Mouse (Mus musculus): ENCODE results near the gene Cdkn1c. TPM values are rescaled to one million over a fixed set of nuclear protein-coding genes. Genes with fewer than 3 reads are reported as not detected.

Cdkn1c gene
- polyA plus RNA-seq, 1 experiment from 2014 or later, result 675 TPM

DNA sequence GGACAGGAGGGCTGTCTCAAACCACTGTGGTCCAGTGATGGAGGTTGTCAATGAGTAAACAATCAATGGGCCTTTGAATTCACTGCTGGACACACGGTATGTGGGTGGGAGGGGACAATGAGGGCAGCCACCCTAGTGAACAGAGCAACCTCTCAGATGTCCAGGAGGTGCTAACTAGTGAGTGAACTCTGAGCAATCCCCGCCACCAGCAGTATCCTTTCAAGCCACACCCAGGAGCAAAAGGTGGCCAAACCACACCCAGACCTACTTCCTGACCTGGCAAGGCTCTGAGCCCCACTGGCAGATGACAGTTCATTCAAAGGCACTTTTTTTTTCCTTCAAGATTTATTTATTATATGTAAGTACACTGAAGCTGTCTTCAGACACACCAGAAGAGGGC lies 40.1 kb upstream of the Cdkn1c start:
- 26% methylated on average over 2 of the region's 2 CpGs for WGBS
- Histone ChIP-seq H3K9me3 (ENCODE audit: low read length) (no peaks in the 10 kb centered on the region), H3K27me3 (ENCODE audit: insufficient read depth, low read length) (peaks cover 40% of the 10 kb centered on the region), H3K4me2 (replicated peaks; ENCODE audit: low read depth, low read length) (no peak overlapping the region), H3K4me1 (ENCODE audit: insufficient read depth, low read length) (peaks cover 20% of the 10 kb centered on the region), H3K4me3 (ENCODE audit: low read length) (no peak overlapping the region), H3K27ac (ENCODE audit: low read length) (no peak overlapping the region), H3K36me3 (ENCODE audit: insufficient read depth, low read length) (no peaks in the 10 kb centered on the region), H3K9ac (replicated peaks; ENCODE audit: low read length) (no peak overlapping the region)
- peak; percentile 24; the same call in 1 of the 2 replicates for ATAC-seq (ENCODE audit: low FRiP score, low TSS enrichment)

DNA sequence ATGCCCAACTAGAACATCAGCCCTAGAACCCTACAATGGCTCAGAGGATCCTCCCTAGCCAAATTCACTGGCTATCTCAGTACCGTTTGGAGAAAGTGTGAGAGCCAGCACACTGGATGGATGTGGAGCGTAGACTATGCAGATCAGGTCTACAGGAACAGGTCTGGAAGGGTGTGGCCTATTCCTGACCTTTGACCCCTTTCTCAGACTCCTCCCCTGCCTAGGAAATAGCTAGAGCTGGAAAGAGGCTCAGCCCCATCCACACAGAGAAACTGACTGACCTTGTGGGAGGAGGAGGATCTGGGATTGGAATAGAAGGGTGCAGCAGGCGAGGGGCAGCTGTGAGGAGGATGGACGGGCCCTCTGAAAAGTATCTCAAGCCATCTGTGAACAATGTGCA lies 37.7 kb upstream of the Cdkn1c start:
- 86% methylated on average over 4 of the region's 4 CpGs for WGBS
- H3K27ac ChIP-seq (ENCODE audit: low read length), result no peak overlapping the region
- H3K27me3 ChIP-seq (ENCODE audit: insufficient read depth, low read length), result peaks cover 35% of the 10 kb centered on the region
- H3K4me3 ChIP-seq (ENCODE audit: low read length), result no peak overlapping the region
- no peaks in the 10 kb centered on the region for H3K36me3 ChIP-seq (ENCODE audit: insufficient read depth, low read length)
- no peak overlapping the region for H3K9ac ChIP-seq (replicated peaks; ENCODE audit: low read length)
- ATAC-seq (ENCODE audit: low FRiP score, low TSS enrichment), result no peak
- H3K9me3 ChIP-seq (ENCODE audit: low read length), result no peaks in the 10 kb centered on the region
- peaks cover 20% of the 10 kb centered on the region for H3K4me1 ChIP-seq (ENCODE audit: insufficient read depth, low read length)
- no peak overlapping the region for H3K4me2 ChIP-seq (replicated peaks; ENCODE audit: low read depth, low read length)

GRCm38 (mm10) chr7:143495104-143495961 lies 34.5 kb upstream of the Cdkn1c start:
- H3K4me1 ChIP-seq (ENCODE audit: insufficient read depth, low read length), result no peaks in the 10 kb centered on the region
- no peaks in the 10 kb centered on the region for H3K36me3 ChIP-seq (ENCODE audit: insufficient read depth, low read length)
- H3K9ac ChIP-seq (replicated peaks; ENCODE audit: low read length), result no peak overlapping the region
- no peaks in the 10 kb centered on the region for H3K9me3 ChIP-seq (ENCODE audit: low read length)
- WGBS, result 76% methylated on average over 8 of the region's 8 CpGs
- no peak overlapping the region for H3K4me2 ChIP-seq (replicated peaks; ENCODE audit: low read depth, low read length)
- H3K27me3 ChIP-seq (ENCODE audit: insufficient read depth, low read length), result peaks cover 7% of the 10 kb centered on the region
- no peak for ATAC-seq (ENCODE audit: low FRiP score, low TSS enrichment)
- H3K27ac ChIP-seq (ENCODE audit: low read length), result no peak overlapping the region
- H3K4me3 ChIP-seq (ENCODE audit: low read length), result no peak overlapping the region

GRCm38 (mm10) chr7:143493616-143494126 lies 32.8 kb upstream of the Cdkn1c start:
- no peaks in the 10 kb centered on the region for H3K9me3 ChIP-seq (ENCODE audit: low read length)
- WGBS, result 71% methylated on average over 6 of the region's 6 CpGs
- no peak overlapping the region for H3K4me2 ChIP-seq (replicated peaks; ENCODE audit: low read depth, low read length)
- ATAC-seq (ENCODE audit: low FRiP score, low TSS enrichment), result no peak
- H3K4me3 ChIP-seq (ENCODE audit: low read length), result no peak overlapping the region
- H3K36me3 ChIP-seq (ENCODE audit: insufficient read depth, low read length), result no peaks in the 10 kb centered on the region
- H3K4me1 ChIP-seq (ENCODE audit: insufficient read depth, low read length), result no peaks in the 10 kb centered on the region
- no peak overlapping the region for H3K27ac ChIP-seq (ENCODE audit: low read length)
- H3K27me3 ChIP-seq (ENCODE audit: insufficient read depth, low read length), result peaks cover 5% of the 10 kb centered on the region; the same call in 1 of the 2 replicates
- no peak overlapping the region for H3K9ac ChIP-seq (replicated peaks; ENCODE audit: low read length)

DNA sequence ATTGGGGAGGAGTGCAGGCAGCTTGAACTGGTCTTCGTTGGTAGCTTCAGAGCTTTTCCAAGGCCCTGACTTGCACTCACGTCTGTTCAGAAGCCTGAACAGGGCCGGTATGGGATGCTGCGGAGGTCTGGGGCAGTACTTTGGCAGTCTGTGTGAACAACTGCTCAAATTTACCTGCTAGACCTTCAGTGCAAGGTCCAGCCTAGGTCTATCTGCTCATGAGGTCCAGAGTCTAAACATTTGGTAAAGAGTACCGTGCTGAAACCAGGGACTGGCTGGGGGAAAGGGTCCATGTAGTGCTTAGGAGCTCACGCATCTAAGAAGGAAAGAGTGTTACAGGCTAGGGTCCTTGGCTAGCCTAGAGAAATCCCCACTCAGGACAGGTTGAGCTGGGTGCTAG lies 28.9 kb upstream of the Cdkn1c start:
- H3K4me3 ChIP-seq (ENCODE audit: low read length), result no peak overlapping the region
- no peak for ATAC-seq (ENCODE audit: low FRiP score, low TSS enrichment)
- H3K27ac ChIP-seq (ENCODE audit: low read length), result no peak overlapping the region
- H3K9ac ChIP-seq (replicated peaks; ENCODE audit: low read length), result no peak overlapping the region
- H3K9me3 ChIP-seq (ENCODE audit: low read length), result no peaks in the 10 kb centered on the region
- H3K4me1 ChIP-seq (ENCODE audit: insufficient read depth, low read length), result no peaks in the 10 kb centered on the region
- H3K27me3 ChIP-seq (ENCODE audit: insufficient read depth, low read length), result peaks cover 5% of the 10 kb centered on the region; the same call in 1 of the 2 replicates
- WGBS, result 79% methylated on average over 6 of the region's 6 CpGs
- H3K4me2 ChIP-seq (replicated peaks; ENCODE audit: low read depth, low read length), result no peak overlapping the region
- no peaks in the 10 kb centered on the region for H3K36me3 ChIP-seq (ENCODE audit: insufficient read depth, low read length)

- no peaks in the 10 kb centered on the region for H3K36me3 ChIP-seq (ENCODE audit: insufficient read depth, low read length)
- ATAC-seq (ENCODE audit: low FRiP score, low TSS enrichment), result 0 out of 2 replicates have a peak, but pooled peaks have one; percentile 56
- H3K27me3 ChIP-seq (ENCODE audit: insufficient read depth, low read length), result no peaks in the 10 kb centered on the region
- WGBS, result 15% methylated on average over 6 of the region's 6 CpGs
- no peak overlapping the region for H3K4me2 ChIP-seq (replicated peaks; ENCODE audit: low read depth, low read length)
- no peak overlapping the region for H3K4me3 ChIP-seq (ENCODE audit: low read length)
- no peak overlapping the region for H3K9ac ChIP-seq (replicated peaks; ENCODE audit: low read length)
- no peak overlapping the region for H3K27ac ChIP-seq (ENCODE audit: low read length)
- H3K4me1 ChIP-seq (ENCODE audit: insufficient read depth, low read length), result peaks cover 5% of the 10 kb centered on the region; the same call in 1 of the 2 replicates
- no peaks in the 10 kb centered on the region for H3K9me3 ChIP-seq (ENCODE audit: low read length)
Observed at GRCm38 (mm10) chr7:143482541-143482940, 21.7 kb upstream of the Cdkn1c start.

- H3K4me1 ChIP-seq (ENCODE audit: insufficient read depth, low read length), result peaks cover 5% of the 10 kb centered on the region; the same call in 1 of the 2 replicates
- H3K4me2 ChIP-seq (replicated peaks; ENCODE audit: low read depth, low read length), result no peak overlapping the region
- no peaks in the 10 kb centered on the region for H3K36me3 ChIP-seq (ENCODE audit: insufficient read depth, low read length)
- H3K9ac ChIP-seq (replicated peaks; ENCODE audit: low read length), result no peak overlapping the region
- no peak overlapping the region for H3K4me3 ChIP-seq (ENCODE audit: low read length)
- H3K9me3 ChIP-seq (ENCODE audit: low read length), result no peaks in the 10 kb centered on the region
- no peak overlapping the region for H3K27ac ChIP-seq (ENCODE audit: low read length)
- no peak for ATAC-seq (ENCODE audit: low FRiP score, low TSS enrichment)
- 47% methylated on average over 5 of the region's 5 CpGs for WGBS
- H3K27me3 ChIP-seq (ENCODE audit: insufficient read depth, low read length), result no peaks in the 10 kb centered on the region
Observed at GRCm38 (mm10) chr7:143481806-143482387, 21.0 kb upstream of the Cdkn1c start.

GRCm38 (mm10) chr7:143480498-143480897 lies 19.6 kb upstream of the Cdkn1c start:
- ATAC-seq (ENCODE audit: low FRiP score, low TSS enrichment), result no peak
- Histone ChIP-seq H3K27me3 (ENCODE audit: insufficient read depth, low read length) (no peaks in the 10 kb centered on the region), H3K4me3 (ENCODE audit: low read length) (no peak overlapping the region), H3K9ac (replicated peaks; ENCODE audit: low read length) (no peak overlapping the region), H3K27ac (ENCODE audit: low read length) (no peak overlapping the region), H3K9me3 (ENCODE audit: low read length) (no peaks in the 10 kb centered on the region), H3K36me3 (ENCODE audit: insufficient read depth, low read length) (no peaks in the 10 kb centered on the region), H3K4me2 (replicated peaks; ENCODE audit: low read depth, low read length) (no peak overlapping the region), H3K4me1 (ENCODE audit: insufficient read depth, low read length) (peaks cover 5% of the 10 kb centered on the region; the same call in 1 of the 2 replicates)
- WGBS, result 32% methylated on average over 13 of the region's 13 CpGs

DNA sequence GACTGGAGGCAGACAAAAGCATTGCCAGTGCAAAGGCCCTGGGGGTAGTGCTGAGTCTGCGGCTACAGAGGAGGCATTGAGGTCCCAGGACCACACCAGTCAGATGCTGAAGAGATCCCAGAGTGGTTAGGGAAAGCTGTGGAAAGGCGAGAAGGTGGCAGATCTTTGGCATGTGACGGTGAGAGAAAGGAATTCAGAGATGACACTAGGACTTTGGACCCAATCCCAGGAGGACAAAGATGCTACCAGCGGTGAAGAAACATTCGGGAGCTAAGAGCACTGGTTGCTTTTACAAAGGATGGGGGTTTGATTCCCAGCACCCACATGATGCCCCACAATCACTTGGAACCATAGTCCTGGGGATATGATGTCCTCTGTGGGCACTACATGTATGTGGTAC lies 16.9 kb upstream of the Cdkn1c start:
- Histone ChIP-seq H3K27me3 (ENCODE audit: insufficient read depth, low read length) (no peaks in the 10 kb centered on the region), H3K27ac (ENCODE audit: low read length) (no peak overlapping the region), H3K9ac (replicated peaks; ENCODE audit: low read length) (no peak overlapping the region), H3K4me1 (ENCODE audit: insufficient read depth, low read length) (peaks cover 11% of the 10 kb centered on the region), H3K36me3 (ENCODE audit: insufficient read depth, low read length) (no peaks in the 10 kb centered on the region), H3K4me2 (replicated peaks; ENCODE audit: low read depth, low read length) (no peak overlapping the region), H3K4me3 (ENCODE audit: low read length) (no peak overlapping the region), H3K9me3 (ENCODE audit: low read length) (no peaks in the 10 kb centered on the region)
- ATAC-seq (ENCODE audit: low FRiP score, low TSS enrichment), result no peak
- WGBS, result 86% methylated on average over 5 of the region's 5 CpGs
